Mouse (Mus musculus) CH12.LX (cell line): ENCODE results near the gene C2cd4a. TPM values are rescaled to one million over a fixed set of nuclear protein-coding genes. Genes with fewer than 3 reads are reported as not detected.

Source experiments
- DNase-seq: peaks from one replicate; pipeline ENCODE4 v3.0.0-alpha.2; 2013; ENCODE audit errors: extremely low read depth
- H3K27ac ChIP-seq: 2 replicates; pipeline ENCODE4 v1.5.1; 2012; ENCODE audit warnings: low read depth, mild to moderate bottlenecking, control low read depth, moderate library complexity; ENCODE audit not compliant: insufficient read depth
- H3K27me3 ChIP-seq: replicated peaks from 2 replicates; pipeline ENCODE3; 2012; ENCODE audit warnings: inconsistent platforms
- H3K36me3 ChIP-seq, 2 experiments: replicated peaks in 1 of 2; 2 replicates each; pipeline versions ENCODE3 to v1.6.1; 2012; ENCODE audit warnings: inconsistent platforms in 1 of 2, low read length in 1 of 2, mild to moderate bottlenecking in 1 of 2, mixed read lengths in 1 of 2, moderate library complexity in 1 of 2; ENCODE audit not compliant: control insufficient read depth in 1 of 2, insufficient read depth in 1 of 2
- H3K4me1 ChIP-seq, 2 experiments: 2 replicates each; pipeline ENCODE4 v1.6.1; 2012; ENCODE audit warnings: inconsistent platforms in 1 of 2, moderate library complexity in 1 of 2; ENCODE audit not compliant: insufficient read depth in 2 of 2, control insufficient read depth in 1 of 2
- H3K4me2 ChIP-seq: 2 replicates; pipeline ENCODE4 v1.6.1; 2012; ENCODE audit warnings: low read depth, mild to moderate bottlenecking, control low read depth; ENCODE audit not compliant: poor library complexity, insufficient read depth, severe bottlenecking
- H3K4me3 ChIP-seq, 3 experiments: fragments of 150-350 bp in 1 of 3; sonication (generic) in 1 of 3; replicated peaks in 1 of 3; 2 replicates each; pipeline versions ENCODE3 to v1.5.1; 2011 to 2012; ENCODE audit warnings: low read depth in 2 of 3, low read length in 2 of 3, mild to moderate bottlenecking in 2 of 3, moderate library complexity in 2 of 3, control low read depth in 1 of 3, improper control_type of control experiment in 1 of 3, inconsistent platforms in 1 of 3, mixed read lengths in 1 of 3; ENCODE audit not compliant: poor library complexity in 1 of 3
- H3K79me2 ChIP-seq: replicated peaks from 2 replicates; pipeline ENCODE4 v1.6.1; 2012; ENCODE audit warnings: mild to moderate bottlenecking, moderate library complexity; ENCODE audit not compliant: control insufficient read depth, poor library complexity, insufficient read depth, severe bottlenecking; ENCODE audit errors: extremely low read depth
- H3K9ac ChIP-seq: 2 replicates; pipeline ENCODE4 v1.6.1; 2012; ENCODE audit warnings: low read depth, mild to moderate bottlenecking, control low read depth, moderate library complexity; ENCODE audit not compliant: insufficient read depth
- H3K9me3 ChIP-seq: replicated peaks from 2 replicates; pipeline ENCODE3; 2012; ENCODE audit warnings: low read length, inconsistent platforms, mixed read lengths
- BHLHE40 ChIP-seq: IDR thresholded peaks from 2 replicates; pipeline ENCODE4 v1.6.1; 2011; ENCODE audit warnings: mild to moderate bottlenecking, low read depth, low read length, improper control_type of control experiment
- CTCF ChIP-seq, 2 experiments: IDR thresholded peaks in 1 of 2; conservative IDR thresholded peaks in 1 of 2; 2 replicates each; pipeline ENCODE4 v1.5.1; 2011 to 2012; ENCODE audit warnings: low read depth in 2 of 2, low read length in 2 of 2, improper control_type of control experiment in 1 of 2, inconsistent platforms in 1 of 2, mild to moderate bottlenecking in 1 of 2, moderate library complexity in 1 of 2
- ELF1 ChIP-seq: IDR thresholded peaks from 2 replicates; pipeline ENCODE4 v1.6.1; 2014; ENCODE audit warnings: low read depth, mild to moderate bottlenecking, inconsistent platforms, low read length, improper control_type of control experiment
- EP300 ChIP-seq: IDR thresholded peaks from 2 replicates; pipeline ENCODE4 v1.6.1; 2011; ENCODE audit warnings: low read length, improper control_type of control experiment
- ETS1 ChIP-seq: conservative IDR thresholded peaks from 2 replicates; pipeline ENCODE4 v1.6.1; 2012; ENCODE audit warnings: low read depth, mild to moderate bottlenecking, inconsistent platforms, low read length, improper control_type of control experiment, moderate library complexity
- IRF4 ChIP-seq: IDR thresholded peaks from 2 replicates; pipeline ENCODE4 v1.6.1; 2014; ENCODE audit warnings: low read depth, mild to moderate bottlenecking, inconsistent platforms, low read length, improper control_type of control experiment
- JUN ChIP-seq: IDR thresholded peaks from 2 replicates; pipeline ENCODE4 v1.6.1; 2011; ENCODE audit warnings: low read depth, mild to moderate bottlenecking, low read length, improper control_type of control experiment, moderate library complexity; ENCODE audit not compliant: insufficient read depth
- JUND ChIP-seq: conservative IDR thresholded peaks from 2 replicates; pipeline ENCODE4 v1.6.1; 2011; ENCODE audit warnings: low read depth, low read length, improper control_type of control experiment
- MAFK ChIP-seq: IDR thresholded peaks from 2 replicates; pipeline ENCODE4 v1.6.1; 2011; ENCODE audit warnings: low read length, improper control_type of control experiment; ENCODE audit not compliant: insufficient replicate concordance
- MAZ ChIP-seq: IDR thresholded peaks from 2 replicates; pipeline ENCODE4 v1.6.1; 2012; ENCODE audit warnings: low read depth, mild to moderate bottlenecking, inconsistent platforms, low read length, improper control_type of control experiment, moderate library complexity
- MEF2A ChIP-seq: IDR thresholded peaks from 2 replicates; pipeline ENCODE4 v1.6.1; 2014; ENCODE audit warnings: low read depth, mild to moderate bottlenecking, inconsistent platforms, low read length, improper control_type of control experiment, borderline replicate concordance
- MXI1 ChIP-seq: IDR thresholded peaks from 2 replicates; pipeline ENCODE4 v1.6.1; 2011; ENCODE audit warnings: mild to moderate bottlenecking, low read depth, low read length, improper control_type of control experiment
- NELFE ChIP-seq: IDR thresholded peaks from 2 replicates; pipeline ENCODE4 v1.6.1; 2011; ENCODE audit warnings: low read depth, low read length, improper control_type of control experiment
- PAX5 ChIP-seq: IDR thresholded peaks from 2 replicates; pipeline ENCODE4 v1.6.1; 2012; ENCODE audit warnings: low read length, inconsistent platforms, mixed read lengths
- SIN3A ChIP-seq: IDR thresholded peaks from 2 replicates; pipeline ENCODE4 v1.6.1; 2012; ENCODE audit warnings: low read length, improper control_type of control experiment, inconsistent platforms
- UBTF ChIP-seq: IDR thresholded peaks from 2 replicates; pipeline ENCODE4 v1.6.1; 2012; ENCODE audit warnings: low read depth, mild to moderate bottlenecking, inconsistent platforms, low read length, improper control_type of control experiment, moderate library complexity
- USF1 ChIP-seq: IDR thresholded peaks from 2 replicates; pipeline ENCODE4 v1.6.1; 2014; ENCODE audit warnings: low read depth, mild to moderate bottlenecking, inconsistent platforms, low read length, improper control_type of control experiment
- USF2 ChIP-seq: conservative IDR thresholded peaks from 2 replicates; pipeline ENCODE4 v1.6.1; 2011; ENCODE audit warnings: low read depth, low read length, improper control_type of control experiment
- ZNF384 ChIP-seq: IDR thresholded peaks from 2 replicates; pipeline ENCODE4 v1.6.1; 2012; ENCODE audit warnings: low read depth, low read length, improper control_type of control experiment, inconsistent platforms
- dilution Hi-C: fragments of 300-500 bp; cut with MboI; formaldehyde crosslinking; loops from 2 replicates; pipeline ENCODE4 v1.14.3; 2020; ENCODE audit warnings: low sequenced_read_pairs; ENCODE audit not compliant: extremely low pct_unique_long_range_greater_than_20kb, extremely low pct_ligation_motif_present
- in situ Hi-C: fragments of 300-500 bp; cut with MboI; formaldehyde crosslinking; loops from 3 replicates; pipeline ENCODE4 v1.14.3; 2019; ENCODE audit warnings: low sequenced_read_pairs, low pct_ligation_motif_present, low pct_unique_long_range_greater_than_20kb, mixed read lengths
- polyA plus RNA-seq: library from polyadenylated mRNA; unstranded; fragments of >175 nt; gene quantifications from 2 replicates; pipeline ENCODE4 v1.2.1, GENCODE M21; 2012; ENCODE audit warnings: low read depth; ENCODE audit not compliant: insufficient read length
- total RNA-seq, 2 experiments: library from RNA; depleted of rRNA; stranded (reverse); fragments of 300-350 nt in 1 of 2; fragments of >200 nt in 1 of 2; gene quantifications; 2 replicates each; pipeline ENCODE4 v1.2.3; 2012 to 2014

C2cd4a gene
- total and polyA plus RNA-seq, 3 experiments, result 0.16 TPM; not detected in 2

DNA sequence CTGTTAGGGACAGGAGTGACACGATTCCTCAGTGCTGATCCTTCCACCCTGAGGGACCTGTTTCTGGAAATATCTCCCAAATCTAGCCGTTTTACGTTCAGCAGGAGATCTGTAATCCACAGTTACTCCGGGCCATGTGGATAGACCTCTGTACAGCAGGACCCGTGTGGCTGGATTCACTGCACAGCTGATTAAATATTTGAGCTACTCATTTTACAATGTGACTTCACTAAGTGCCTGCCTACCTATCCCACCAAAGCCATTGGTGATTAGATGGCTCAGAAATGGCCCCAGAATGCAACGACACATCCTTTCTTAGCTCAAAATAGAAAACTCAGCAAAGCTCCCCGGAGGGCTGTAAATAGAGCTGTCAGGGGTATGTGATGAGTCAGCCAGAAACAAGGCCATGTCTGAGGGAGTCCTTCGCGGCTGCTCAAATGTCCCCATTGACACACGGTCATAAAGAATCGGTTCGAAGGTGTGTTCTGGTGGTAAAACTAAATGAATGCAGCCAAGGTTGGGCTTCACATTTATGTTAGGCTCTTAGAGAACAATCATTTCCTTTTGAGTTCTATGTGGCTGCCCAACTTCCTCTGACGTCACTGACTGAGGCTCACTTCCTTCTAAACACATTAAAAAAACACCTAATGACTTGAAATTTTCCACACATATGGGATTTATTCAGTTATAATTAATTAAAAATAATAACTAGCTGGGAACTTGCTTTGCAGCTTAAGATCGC lies 32.9 kb downstream of the C2cd4a start:
- dilution Hi-C loops, result no loop called here
- H3K4me2 ChIP-seq, result no peak overlapping the region
- H3K27ac ChIP-seq, result no peak overlapping the region; the same call in 1 of the 2 replicates
- no peaks in the 10 kb centered on the region for H3K9me3 ChIP-seq
- no peaks in the 10 kb centered on the region for H3K79me2 ChIP-seq
- no peak overlapping the region for H3K4me3 ChIP-seq
- TF ChIP-seq USF2, result no peak
- 0 out of 2 replicates have a peak, but pooled peaks have one; percentile 53 for TF ChIP-seq MAFK
- TF ChIP-seq ETS1, result peak; percentile 54
- peak; percentile 91 for TF ChIP-seq MEF2A
- TF ChIP-seq USF1, result no peak
- no peak for TF ChIP-seq MXI1
- TF ChIP-seq UBTF, result no peak
- 0 out of 2 replicates have a peak, but pooled peaks have one; percentile 27 for TF ChIP-seq ELF1
- TF ChIP-seq BHLHE40, result 0 out of 2 replicates have a peak, but pooled peaks have one; percentile 20
- 0 out of 2 replicates have a peak, but pooled peaks have one; percentile 9 for TF ChIP-seq JUN
- peak; percentile 54 for TF ChIP-seq EP300
- peak; percentile 39; the same call in 1 of the 2 replicates for TF ChIP-seq JUND
- TF ChIP-seq IRF4, result peak; percentile 51
- TF ChIP-seq ZNF384, result 0 out of 2 replicates have a peak, but pooled peaks have one; percentile 42
- H3K27me3 ChIP-seq, result no peaks in the 10 kb centered on the region
- in situ Hi-C loops, result no loop called here
- DNase-seq, result peak; percentile 74
- H3K36me3 ChIP-seq, result no peaks in the 10 kb centered on the region
- H3K9ac ChIP-seq, result no peak overlapping the region
- peaks cover 6 to 18% of the 10 kb centered on the region in 2 experiments for H3K4me1 ChIP-seq

DNA sequence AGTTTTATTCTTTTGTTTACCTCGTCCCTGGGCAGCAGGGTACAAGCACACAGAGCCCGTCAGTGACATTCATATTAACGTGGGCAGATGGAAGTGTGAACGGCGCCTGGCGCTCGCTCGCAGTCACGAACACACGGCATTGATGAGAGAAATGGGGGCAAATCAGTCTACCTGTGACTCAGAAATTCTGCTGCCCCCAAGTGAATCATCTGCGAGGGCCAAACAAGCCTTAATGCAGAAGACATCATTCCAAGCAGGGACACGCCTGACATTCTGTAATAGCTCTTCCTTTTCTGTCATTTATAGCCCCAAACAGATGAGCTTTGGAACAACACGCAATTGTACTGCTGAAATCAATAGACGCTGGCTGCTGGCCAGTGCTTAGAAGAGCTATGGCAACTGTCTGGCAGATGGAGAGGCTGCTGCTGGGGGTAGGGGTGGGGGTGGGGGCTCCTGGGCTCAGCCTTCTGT lies 36.9 kb downstream of the C2cd4a start:
- in situ Hi-C loops (no loop called here), dilution Hi-C loops (no loop called here)
- no peaks in the 10 kb centered on the region for H3K36me3 ChIP-seq
- no peak overlapping the region for H3K9ac ChIP-seq
- no peaks in the 10 kb centered on the region for H3K79me2 ChIP-seq
- no peaks in the 10 kb centered on the region for H3K9me3 ChIP-seq
- TF ChIP-seq MAZ (no peak), CTCF (conservative IDR thresholded peaks at IDR 0.05 in 1 of 2, IDR thresholded peaks at IDR 0.05 in 1 of 2; ENCODE audit: low read depth in 2 of 2, low read length in 2 of 2) (no peak), PAX5 (no peak), NELFE (no peak), SIN3A (no peak), ZNF384 (no peak)
- H3K27ac ChIP-seq, result no peak overlapping the region
- DNase-seq, result no peak
- H3K4me3 ChIP-seq, result no peak overlapping the region
- no peak overlapping the region for H3K4me2 ChIP-seq
- H3K4me1 ChIP-seq, result peaks cover 6 to 17% of the 10 kb centered on the region in 2 experiments
- no peaks in the 10 kb centered on the region for H3K27me3 ChIP-seq
